Mouse (Mus musculus) left cerebral cortex, adult 18-20 months (tissue): ENCODE results near the gene 4930469K13Rik. TPM values are rescaled to one million over a fixed set of nuclear protein-coding genes. Genes with fewer than 3 reads are reported as not detected.
A peak's percentile ranks its signal among the peaks of the same experiment; 100 is the strongest.

Source experiments
- DNase-seq, 2 experiments: peaks; one replicate each; pipeline ENCODE4 v3.0.0; 2021 to 2022; ENCODE audit warnings: low spot score in 2 of 2, mixed read lengths in 1 of 2
- total RNA-seq, 2 experiments: library from RNA; stranded (reverse); gene quantifications; 2 replicates each; pipeline ENCODE4 v1.2.3; 2021

4930469K13Rik gene
- total RNA-seq, 2 experiments from 2014 or later: not detected

GRCm38 (mm10) chr11:33944067-33944785 lies 154.1 kb downstream of the 4930469K13Rik start:
- DNase-seq: no peak

GRCm38 (mm10) chr11:33943565-33943964 lies 154.8 kb downstream of the 4930469K13Rik start:
- no peak for DNase-seq

- DNase-seq: no peak
Observed at GRCm38 (mm10) chr11:33939456-33940113, 158.8 kb downstream of the 4930469K13Rik start.

GRCm38 (mm10) chr11:33938561-33939274 lies 159.6 kb downstream of the 4930469K13Rik start:
- peak in 1 of 2 experiments; percentile 25 for DNase-seq

- DNase-seq: no peak
Observed at GRCm38 (mm10) chr11:33937641-33938040, 160.7 kb downstream of the 4930469K13Rik start.

GRCm38 (mm10) chr11:33934286-33934685 lies 164.1 kb downstream of the 4930469K13Rik start:
- no peak for DNase-seq

GRCm38 (mm10) chr11:33932386-33933111 lies 165.8 kb downstream of the 4930469K13Rik start:
- peak in 1 of 2 experiments; percentile 16 for DNase-seq

- DNase-seq: no peak
Observed at GRCm38 (mm10) chr11:33931836-33932385, 166.4 kb downstream of the 4930469K13Rik start.

GRCm38 (mm10) chr11:33929412-33929811 lies 168.9 kb downstream of the 4930469K13Rik start:
- DNase-seq: peak in 1 of 2 experiments; percentile 20

- DNase-seq: peak in 1 of 2 experiments; percentile 27
Observed at GRCm38 (mm10) chr11:33928658-33929057, 169.7 kb downstream of the 4930469K13Rik start.

- no peak for DNase-seq
Observed at GRCm38 (mm10) chr11:33927836-33928235, 170.5 kb downstream of the 4930469K13Rik start.

GRCm38 (mm10) chr11:33927321-33927720 lies 171.0 kb downstream of the 4930469K13Rik start:
- DNase-seq: no peak

GRCm38 (mm10) chr11:33926551-33926950 lies 171.8 kb downstream of the 4930469K13Rik start:
- DNase-seq: no peak

- DNase-seq: no peak
Observed at GRCm38 (mm10) chr11:33925778-33926177, 172.6 kb downstream of the 4930469K13Rik start.

Other genes with a start within 250 kb of the 4930469K13Rik start
- gene Kcnmb1, start 135.5 kb downstream of the 4930469K13Rik start, total RNA-seq: under 1 TPM; 0.21 to 0.26 TPM
- gene Kcnip1, start 105.4 kb downstream of the 4930469K13Rik start, total RNA-seq: 10 to 100 TPM; 25.2 to 32.8 TPM
- 1 to 10 TPM; 2.9 to 4.0 TPM for gene Lcp2, start 51.6 kb downstream of the 4930469K13Rik start, total RNA-seq
- gene Foxi1, start 109.5 kb upstream of the 4930469K13Rik start, total RNA-seq: under 1 TPM in 1 of 2 experiments, not detected in 1; 0.14 TPM
- gene Fam196b, start 216.3 kb upstream of the 4930469K13Rik start, total RNA-seq: 1 to 10 TPM in 1 of 2 experiments, under 1 TPM in 1; 0.95 to 1.1 TPM